Mouse (Mus musculus): ENCODE data around the gene Esrrg. TPM values are rescaled to one million over a fixed set of nuclear protein-coding genes. Genes with fewer than 3 reads are reported as not detected.

Gene Esrrg
- polyA plus RNA-seq, 1 experiment, result not detected

DNA sequence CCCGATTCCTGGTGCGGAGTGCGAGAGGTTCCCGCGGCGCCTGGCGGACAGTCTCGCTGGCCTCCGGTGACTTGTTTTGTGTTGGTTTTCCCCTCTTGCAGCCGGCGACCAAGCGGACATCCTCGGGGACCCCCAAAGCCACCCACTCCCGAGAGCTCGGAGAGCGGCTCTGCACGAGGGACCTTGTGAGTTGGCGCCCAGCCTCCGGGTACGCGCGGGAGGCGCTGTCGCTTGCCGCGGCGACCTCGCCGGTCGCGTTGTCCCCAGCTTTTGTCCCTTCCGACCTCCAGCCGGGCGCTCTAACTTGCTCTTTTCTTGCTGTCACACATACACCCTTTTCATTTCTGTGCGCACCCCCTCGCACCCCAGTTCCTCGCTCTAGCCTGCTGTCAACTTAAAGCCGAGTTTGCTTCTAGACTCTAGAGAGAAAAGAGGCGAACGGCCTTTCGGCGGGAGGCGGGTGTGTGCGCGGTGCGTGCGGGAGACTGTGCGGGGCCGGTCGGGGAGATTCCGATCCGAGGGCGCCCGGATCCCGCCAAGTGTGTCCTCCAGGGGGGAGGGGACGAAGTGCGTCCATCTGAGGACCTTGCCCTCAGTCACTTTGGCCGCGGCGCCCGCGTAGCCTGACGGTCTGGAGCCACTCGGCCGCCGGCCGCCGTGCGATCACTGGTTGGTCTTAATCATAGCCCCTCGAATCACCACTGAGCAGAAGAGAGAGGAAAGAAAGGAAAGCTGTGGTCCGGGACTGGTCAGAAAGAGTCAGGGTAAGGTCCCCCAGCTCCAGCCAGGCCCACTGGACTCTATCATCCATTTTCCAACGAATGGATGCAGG is 646 bp downstream of the Esrrg start:
- no peaks in the 10 kb centered on the region for H3K79me2 ChIP-seq (ENCODE audit: control insufficient read depth, insufficient read depth)
- TF ChIP-seq MYOG (IDR thresholded peaks at IDR 0.05; ENCODE audit: control insufficient read depth, extremely low read depth, insufficient read length) (no peak), USF1 (IDR thresholded peaks at IDR 0.05; ENCODE audit: low read depth) (no peak)
- H3K36me3 ChIP-seq (ENCODE audit: control insufficient read depth, insufficient read depth), result no peaks in the 10 kb centered on the region
- H3K4me3 ChIP-seq (ENCODE audit: insufficient read depth, poor library complexity, severe bottlenecking), result no peak overlapping the region
- no peaks in the 10 kb centered on the region for H3K79me3 ChIP-seq (ENCODE audit: low read depth)
- no peaks in the 10 kb centered on the region for H3K27me3 ChIP-seq (ENCODE audit: control insufficient read depth, insufficient read depth, insufficient read length)
- H3ac ChIP-seq (ENCODE audit: control insufficient read depth, insufficient read length, low read depth), result no peak overlapping the region

DNA sequence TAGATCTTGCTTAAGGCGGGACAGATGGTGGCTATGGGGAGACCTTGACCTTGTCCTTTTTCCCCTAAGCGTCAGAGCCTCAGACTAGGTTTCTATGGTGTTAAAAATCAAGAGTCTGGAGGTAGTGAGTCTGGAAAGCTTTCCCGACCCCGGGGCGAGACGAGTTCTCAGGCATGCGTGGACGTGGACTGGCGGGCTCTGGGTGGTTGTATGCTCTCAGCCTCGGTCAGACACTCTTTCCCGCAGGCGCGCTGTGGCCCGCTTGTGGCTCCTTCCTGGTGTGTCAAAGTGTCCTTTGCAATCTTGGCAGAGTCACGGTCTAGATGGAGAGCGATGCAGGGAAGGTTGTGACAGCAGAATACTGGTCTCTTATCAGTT is 1.3 kb downstream of the Esrrg start:
- Histone ChIP-seq H3K4me3 (ENCODE audit: insufficient read depth, poor library complexity, severe bottlenecking) (no peak overlapping the region), H3ac (ENCODE audit: control insufficient read depth, insufficient read length, low read depth) (no peak overlapping the region), H3K36me3 (ENCODE audit: control insufficient read depth, insufficient read depth) (no peaks in the 10 kb centered on the region), H3K27me3 (ENCODE audit: control insufficient read depth, insufficient read depth, insufficient read length) (no peaks in the 10 kb centered on the region), H3K79me3 (ENCODE audit: low read depth) (no peaks in the 10 kb centered on the region), H3K79me2 (ENCODE audit: control insufficient read depth, insufficient read depth) (no peaks in the 10 kb centered on the region)
- TF ChIP-seq CEBPB (IDR thresholded peaks at IDR 0.05; ENCODE audit: low read depth) (no peak), CTCF (IDR thresholded peaks at IDR 0.05; ENCODE audit: control insufficient read depth, insufficient read depth, insufficient read length) (no peak), MAX (IDR thresholded peaks at IDR 0.05) (no peak), FOSL1 (IDR thresholded peaks at IDR 0.05; ENCODE audit: insufficient read depth, low read length, poor library complexity, severe bottlenecking) (no peak), MYOG (IDR thresholded peaks at IDR 0.05; ENCODE audit: control insufficient read depth, extremely low read depth, insufficient read length) (no peak)

DNA sequence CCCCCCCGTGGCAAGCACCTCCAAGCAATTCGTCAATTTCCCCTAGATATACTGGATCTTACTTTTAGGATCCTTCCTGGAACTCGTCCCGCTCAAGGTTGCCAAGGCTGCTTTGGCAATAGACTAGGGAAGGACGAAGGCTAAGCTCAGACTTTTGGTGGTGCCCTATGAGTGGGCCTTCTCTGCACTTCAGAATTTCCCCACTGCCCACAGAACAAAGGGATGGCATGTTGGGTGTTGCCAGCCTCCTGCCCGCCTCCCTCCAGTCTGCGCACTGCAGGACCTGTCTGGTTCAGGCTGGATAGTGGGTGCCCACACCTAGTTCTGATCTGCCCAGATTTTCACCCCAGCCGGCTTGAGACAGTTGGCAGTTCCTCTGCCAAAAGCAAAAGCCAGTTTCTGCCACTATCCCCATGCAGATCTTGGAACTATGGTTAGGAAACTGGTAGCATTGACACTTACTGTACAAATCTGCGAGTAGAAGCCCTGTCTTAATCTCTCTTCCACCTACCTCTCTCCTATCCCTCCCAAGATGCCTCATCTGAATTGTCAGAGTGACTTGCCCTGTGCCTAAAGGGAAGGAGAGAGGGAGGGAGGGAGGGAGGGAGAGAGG is 1.9 kb downstream of the Esrrg start:
- Histone ChIP-seq H3K36me3 (ENCODE audit: control insufficient read depth, insufficient read depth) (no peaks in the 10 kb centered on the region), H3K4me3 (ENCODE audit: insufficient read depth, poor library complexity, severe bottlenecking) (no peak overlapping the region), H3K27me3 (ENCODE audit: control insufficient read depth, insufficient read depth, insufficient read length) (no peaks in the 10 kb centered on the region), H3K79me3 (ENCODE audit: low read depth) (no peaks in the 10 kb centered on the region), H3ac (ENCODE audit: control insufficient read depth, insufficient read length, low read depth) (no peak overlapping the region), H3K79me2 (ENCODE audit: control insufficient read depth, insufficient read depth) (no peaks in the 10 kb centered on the region)
- TF ChIP-seq CTCF (IDR thresholded peaks at IDR 0.05; ENCODE audit: control insufficient read depth, insufficient read depth, insufficient read length) (no peak), CEBPB (IDR thresholded peaks at IDR 0.05; ENCODE audit: low read depth) (no peak), MYOG (IDR thresholded peaks at IDR 0.05; ENCODE audit: control insufficient read depth, extremely low read depth, insufficient read length) (no peak), FOSL1 (IDR thresholded peaks at IDR 0.05; ENCODE audit: insufficient read depth, low read length, poor library complexity, severe bottlenecking) (no peak), USF1 (IDR thresholded peaks at IDR 0.05; ENCODE audit: low read depth) (no peak)

DNA sequence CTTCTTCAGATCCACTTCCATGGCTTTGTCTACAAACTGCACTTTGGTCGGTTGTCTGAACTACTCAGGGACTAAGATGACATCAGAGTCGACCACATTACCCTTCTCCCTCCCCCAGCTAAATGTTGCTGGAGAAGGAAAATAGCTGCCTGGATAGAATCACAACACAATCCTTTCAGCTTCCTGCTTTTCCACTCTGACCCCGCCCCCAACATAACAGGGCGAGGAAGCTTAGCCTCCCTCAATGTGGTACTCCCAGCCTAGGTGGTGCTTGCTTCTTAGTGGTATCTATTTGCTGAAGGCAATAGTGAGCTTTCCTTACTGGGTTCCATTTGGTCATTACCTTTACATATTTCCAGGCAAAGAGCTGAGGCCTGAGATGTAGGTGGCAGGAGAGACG is 3.3 kb downstream of the Esrrg start:
- H3K79me3 ChIP-seq (ENCODE audit: low read depth), result no peaks in the 10 kb centered on the region
- H3K27me3 ChIP-seq (ENCODE audit: control insufficient read depth, insufficient read depth, insufficient read length), result no peaks in the 10 kb centered on the region
- no peaks in the 10 kb centered on the region for H3K36me3 ChIP-seq (ENCODE audit: control insufficient read depth, insufficient read depth)
- no peak for TF ChIP-seq MYOG (IDR thresholded peaks at IDR 0.05; ENCODE audit: control insufficient read depth, extremely low read depth, insufficient read length)
- TF ChIP-seq USF1 (IDR thresholded peaks at IDR 0.05; ENCODE audit: low read depth), result no peak
- no peak for TF ChIP-seq FOSL1 (IDR thresholded peaks at IDR 0.05; ENCODE audit: insufficient read depth, low read length, poor library complexity, severe bottlenecking)
- TF ChIP-seq MYOD1 (IDR thresholded peaks at IDR 0.05; ENCODE audit: control insufficient read depth, insufficient read length, low read depth), result no peak
- TF ChIP-seq CEBPB (IDR thresholded peaks at IDR 0.05; ENCODE audit: low read depth), result no peak
- no peak for TF ChIP-seq CTCF (IDR thresholded peaks at IDR 0.05; ENCODE audit: control insufficient read depth, insufficient read depth, insufficient read length)
- TF ChIP-seq MAX (IDR thresholded peaks at IDR 0.05), result no peak
- no peak overlapping the region for H3K4me3 ChIP-seq (ENCODE audit: insufficient read depth, poor library complexity, severe bottlenecking)
- H3K79me2 ChIP-seq (ENCODE audit: control insufficient read depth, insufficient read depth), result no peaks in the 10 kb centered on the region
- H3ac ChIP-seq (ENCODE audit: control insufficient read depth, insufficient read length, low read depth), result no peak overlapping the region

DNA sequence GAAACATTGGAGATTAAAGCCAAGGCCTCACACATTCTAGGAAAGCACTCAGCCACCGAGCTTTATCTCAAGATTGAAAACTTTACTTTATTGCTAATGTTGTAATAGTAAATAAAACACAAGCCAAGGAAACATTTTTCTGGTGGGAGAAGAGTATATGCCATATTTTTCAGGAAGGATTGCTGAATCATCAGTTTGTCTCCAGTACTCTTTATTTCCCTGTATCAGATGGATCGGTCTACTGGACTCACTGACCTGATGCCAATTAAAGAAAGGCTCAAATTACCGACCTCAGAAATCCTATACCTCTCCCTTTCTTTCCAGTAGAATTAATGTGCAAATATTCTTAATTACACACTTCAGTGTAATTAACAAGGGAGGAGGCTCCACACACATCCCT is 4.7 kb downstream of the Esrrg start:
- Histone ChIP-seq H3ac (ENCODE audit: control insufficient read depth, insufficient read length, low read depth) (no peak overlapping the region), H3K79me2 (ENCODE audit: control insufficient read depth, insufficient read depth) (no peaks in the 10 kb centered on the region), H3K79me3 (ENCODE audit: low read depth) (no peaks in the 10 kb centered on the region), H3K4me3 (ENCODE audit: insufficient read depth, poor library complexity, severe bottlenecking) (no peak overlapping the region), H3K36me3 (ENCODE audit: control insufficient read depth, insufficient read depth) (no peaks in the 10 kb centered on the region), H3K27me3 (ENCODE audit: control insufficient read depth, insufficient read depth, insufficient read length) (no peaks in the 10 kb centered on the region)
- TF ChIP-seq MAX (IDR thresholded peaks at IDR 0.05), result no peak
- no peak for TF ChIP-seq MYOD1 (IDR thresholded peaks at IDR 0.05; ENCODE audit: control insufficient read depth, insufficient read length, low read depth)
- TF ChIP-seq CTCF (IDR thresholded peaks at IDR 0.05; ENCODE audit: control insufficient read depth, insufficient read depth, insufficient read length), result no peak
- TF ChIP-seq USF1 (IDR thresholded peaks at IDR 0.05; ENCODE audit: low read depth), result no peak
- TF ChIP-seq MYOG (IDR thresholded peaks at IDR 0.05; ENCODE audit: control insufficient read depth, extremely low read depth, insufficient read length), result no peak
- no peak for TF ChIP-seq FOSL1 (IDR thresholded peaks at IDR 0.05; ENCODE audit: insufficient read depth, low read length, poor library complexity, severe bottlenecking)
- no peak for TF ChIP-seq CEBPB (IDR thresholded peaks at IDR 0.05; ENCODE audit: low read depth)

DNA sequence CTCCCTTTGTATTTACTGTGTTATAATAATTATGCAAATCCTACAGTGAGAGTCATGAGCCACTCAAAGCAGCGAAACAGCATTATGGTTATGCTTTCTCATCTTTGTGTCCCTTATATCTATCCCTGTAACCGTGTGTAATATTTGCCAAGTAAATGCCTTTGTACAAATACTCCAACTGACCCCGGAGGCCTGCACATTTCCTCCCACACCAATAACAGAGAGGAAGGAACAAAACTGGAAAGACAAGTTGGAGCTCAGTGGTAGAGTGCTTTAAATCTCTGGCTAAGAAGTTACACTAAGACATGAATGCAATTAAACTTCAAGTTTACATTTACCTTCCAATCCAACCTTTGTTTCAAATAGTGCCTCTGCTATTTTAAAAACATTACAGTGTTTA is 15.4 kb downstream of the Esrrg start:
- Histone ChIP-seq H3K79me2 (ENCODE audit: control insufficient read depth, insufficient read depth) (no peaks in the 10 kb centered on the region), H3K4me3 (ENCODE audit: insufficient read depth, poor library complexity, severe bottlenecking) (no peak overlapping the region), H3K36me3 (ENCODE audit: control insufficient read depth, insufficient read depth) (no peaks in the 10 kb centered on the region), H3K79me3 (ENCODE audit: low read depth) (no peaks in the 10 kb centered on the region), H3K27me3 (ENCODE audit: control insufficient read depth, insufficient read depth, insufficient read length) (no peaks in the 10 kb centered on the region), H3ac (ENCODE audit: control insufficient read depth, insufficient read length, low read depth) (no peak overlapping the region)
- no peak for TF ChIP-seq CTCF (IDR thresholded peaks at IDR 0.05; ENCODE audit: control insufficient read depth, insufficient read depth, insufficient read length)
- no peak for TF ChIP-seq MYOG (IDR thresholded peaks at IDR 0.05; ENCODE audit: control insufficient read depth, extremely low read depth, insufficient read length)
- TF ChIP-seq CEBPB (IDR thresholded peaks at IDR 0.05; ENCODE audit: low read depth), result no peak
- no peak for TF ChIP-seq MYOD1 (IDR thresholded peaks at IDR 0.05; ENCODE audit: control insufficient read depth, insufficient read length, low read depth)
- TF ChIP-seq FOSL1 (IDR thresholded peaks at IDR 0.05; ENCODE audit: insufficient read depth, low read length, poor library complexity, severe bottlenecking), result no peak
- no peak for TF ChIP-seq USF1 (IDR thresholded peaks at IDR 0.05; ENCODE audit: low read depth)
- TF ChIP-seq MAX (IDR thresholded peaks at IDR 0.05), result no peak

Measured in C2C12 (cell line).